Mouse (Mus musculus): ENCODE results near the gene Kcnab1.
A peak's percentile ranks its signal among the peaks of the same experiment; 100 is the strongest.

The Kcnab1 gene

DNA sequence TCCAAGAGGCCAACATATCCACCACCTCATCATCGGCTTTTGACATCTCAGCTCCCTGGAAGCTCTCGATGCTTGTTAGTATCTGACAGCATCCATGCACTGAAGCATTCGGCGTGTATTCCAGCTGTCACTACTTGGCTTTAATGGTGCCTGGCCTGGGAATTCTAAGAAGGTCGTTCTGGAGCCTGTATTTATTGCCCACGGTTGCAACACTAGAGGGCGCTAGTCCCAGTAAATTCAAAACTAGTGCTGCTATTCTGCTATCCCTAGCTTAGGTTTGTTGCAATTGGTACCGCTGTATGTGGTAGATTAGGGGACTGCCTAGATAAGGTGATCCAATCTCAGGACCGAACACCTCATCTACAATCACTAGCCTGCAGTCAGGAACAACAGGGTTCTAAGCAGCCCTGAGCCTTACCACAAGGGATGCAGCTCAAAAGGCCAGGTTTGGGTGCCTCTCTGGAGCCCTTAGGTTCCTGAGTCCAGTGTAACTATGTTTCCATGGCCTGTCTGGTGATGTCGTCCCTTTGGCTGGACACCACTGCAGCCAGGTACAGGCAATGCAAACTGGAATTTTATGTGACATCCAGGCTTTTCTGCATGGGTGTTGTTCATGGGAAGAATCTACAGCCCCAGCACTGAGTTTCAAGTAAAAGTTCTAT, 208.8 kb downstream of the Kcnab1 start:
- peak; percentile 70 for DNase-seq

DNA sequence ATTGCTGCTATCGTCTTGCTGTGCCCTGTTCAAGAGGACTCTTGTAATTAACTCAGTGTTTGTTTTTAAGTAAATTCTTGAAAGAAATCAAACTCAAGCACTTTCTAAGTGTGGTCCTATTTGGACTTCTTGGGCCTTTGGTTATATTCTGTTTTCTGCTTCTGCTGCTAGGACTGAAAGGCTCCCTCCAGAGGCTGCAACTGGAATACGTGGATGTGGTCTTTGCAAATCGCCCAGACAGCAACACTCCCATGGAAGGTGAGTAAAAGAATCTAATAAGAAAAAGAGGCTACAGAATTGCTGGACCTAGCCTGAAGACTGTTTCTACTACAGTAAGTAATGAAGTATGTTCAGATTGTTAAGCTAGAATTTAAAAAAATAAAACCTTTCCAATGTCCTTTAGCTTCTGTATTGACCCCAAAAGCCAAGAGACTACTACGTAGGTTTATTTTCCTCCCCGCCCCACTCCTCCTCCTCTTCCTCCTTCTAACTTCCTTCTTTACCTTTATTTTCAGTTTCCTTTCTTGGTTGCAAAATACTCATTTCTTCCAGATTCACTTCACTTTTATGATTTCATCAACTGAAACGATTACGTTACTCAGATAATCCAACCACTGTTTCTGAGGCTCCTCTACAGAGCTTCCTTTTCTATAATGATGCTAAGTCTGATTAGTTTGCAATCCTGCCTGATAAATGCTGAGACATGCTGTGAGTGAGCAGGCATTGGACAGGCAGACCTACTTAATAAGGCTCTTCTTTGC, 210.2 kb downstream of the Kcnab1 start:
- DNase-seq, result no peak

- no peak for DNase-seq
These were observed 211.8 kb downstream of the Kcnab1 start for GRCm38 (mm10) chr3:65320990-65321389.

GRCm38 (mm10) chr3:65321981-65322779, 213.0 kb downstream of the Kcnab1 start:
- no peak for DNase-seq

DNA sequence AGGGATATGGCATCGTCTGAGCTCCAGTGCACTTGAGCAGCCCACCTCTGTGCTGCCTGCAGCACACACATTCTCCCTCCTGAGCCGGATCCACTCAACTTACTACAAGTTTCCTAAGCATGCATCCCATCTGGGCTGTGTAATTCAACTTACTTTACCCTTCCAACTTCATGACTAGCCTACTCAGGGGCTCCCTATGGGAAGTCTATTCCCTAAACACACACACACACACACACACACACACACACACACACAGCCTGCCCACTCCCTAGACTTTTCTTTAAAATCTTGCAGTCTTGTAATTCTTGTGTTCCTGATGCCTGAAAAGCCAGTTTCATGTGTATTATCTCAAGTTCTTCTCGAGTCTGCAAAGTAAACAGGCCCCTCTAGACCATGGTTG, 216.1 kb downstream of the Kcnab1 start:
- DNase-seq, result no peak

DNA sequence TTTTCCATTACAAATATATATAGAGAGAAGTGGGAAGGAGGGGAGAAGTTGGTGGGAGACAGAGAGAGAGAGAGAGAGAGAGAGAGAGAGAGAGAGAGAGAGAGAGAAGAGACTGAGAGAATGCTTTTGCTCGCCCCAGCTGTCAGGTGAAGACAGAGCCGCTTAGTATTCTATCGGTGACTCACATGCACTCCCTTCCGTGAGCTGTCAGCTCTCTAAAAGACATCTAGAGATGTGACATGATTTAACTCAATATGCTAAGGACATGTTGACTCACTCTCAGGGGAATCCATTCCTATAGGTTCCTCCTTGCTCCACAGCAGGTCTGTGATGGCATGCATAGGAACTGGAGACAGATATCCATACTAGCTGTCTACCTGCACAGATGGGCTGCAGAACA, 219.6 kb downstream of the Kcnab1 start:
- no peak for DNase-seq

DNA sequence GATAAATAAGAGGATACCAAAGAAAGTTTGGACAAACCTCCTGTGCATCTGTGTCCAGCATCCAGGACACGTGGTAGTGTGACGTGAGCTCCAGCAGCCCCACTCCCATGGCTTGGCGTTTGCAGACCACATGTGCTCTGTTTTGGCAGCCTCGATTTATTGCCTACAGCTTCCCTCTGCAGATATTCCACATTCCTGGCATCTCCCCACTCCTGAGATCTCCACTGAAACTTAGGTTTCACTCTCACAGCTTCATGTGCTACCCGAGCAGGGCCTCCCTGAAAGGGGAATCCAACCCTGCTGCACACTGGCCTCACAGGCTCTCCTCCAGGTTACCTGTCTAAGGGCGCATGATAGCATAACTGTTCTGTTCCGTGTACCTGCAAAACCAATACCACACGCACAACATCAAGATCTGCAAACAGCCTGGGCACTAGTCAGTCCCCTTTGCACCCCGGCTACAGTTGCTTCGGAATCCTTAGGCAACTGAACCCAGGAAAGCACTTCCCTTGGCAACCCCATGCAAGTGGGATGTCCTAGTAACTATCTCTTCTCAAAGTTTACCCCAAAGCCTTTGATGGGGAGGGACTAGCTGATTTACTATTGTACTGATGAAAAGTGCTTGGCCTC, 228.8 kb downstream of the Kcnab1 start:
- DNase-seq, result peak; percentile 89

- peak; percentile 45 for DNase-seq
These were observed 231.2 kb downstream of the Kcnab1 start for GRCm38 (mm10) chr3:65340173-65340951.

DNA sequence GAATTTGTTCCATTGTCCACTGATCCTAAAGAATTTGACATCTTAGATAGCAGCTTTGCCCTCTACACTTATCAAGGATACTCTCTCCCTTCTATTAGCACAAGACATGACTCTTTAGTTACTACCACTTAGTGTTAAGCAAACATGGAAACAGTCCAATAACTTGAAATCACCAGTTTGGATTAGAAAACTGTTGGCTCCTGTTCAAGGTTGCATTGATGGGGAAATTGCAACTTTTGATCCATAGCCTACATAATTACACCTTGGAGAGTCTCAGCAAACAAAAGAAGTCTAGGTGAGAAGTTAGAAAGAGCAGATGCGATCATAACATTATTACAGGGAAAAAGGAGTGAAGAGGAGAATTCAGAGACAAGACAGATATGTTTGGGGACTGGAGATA, 237.0 kb downstream of the Kcnab1 start:
- no peak for DNase-seq

- peak; percentile 86 for DNase-seq
These were observed 243.3 kb downstream of the Kcnab1 start for GRCm38 (mm10) chr3:65352278-65353127.

DNA sequence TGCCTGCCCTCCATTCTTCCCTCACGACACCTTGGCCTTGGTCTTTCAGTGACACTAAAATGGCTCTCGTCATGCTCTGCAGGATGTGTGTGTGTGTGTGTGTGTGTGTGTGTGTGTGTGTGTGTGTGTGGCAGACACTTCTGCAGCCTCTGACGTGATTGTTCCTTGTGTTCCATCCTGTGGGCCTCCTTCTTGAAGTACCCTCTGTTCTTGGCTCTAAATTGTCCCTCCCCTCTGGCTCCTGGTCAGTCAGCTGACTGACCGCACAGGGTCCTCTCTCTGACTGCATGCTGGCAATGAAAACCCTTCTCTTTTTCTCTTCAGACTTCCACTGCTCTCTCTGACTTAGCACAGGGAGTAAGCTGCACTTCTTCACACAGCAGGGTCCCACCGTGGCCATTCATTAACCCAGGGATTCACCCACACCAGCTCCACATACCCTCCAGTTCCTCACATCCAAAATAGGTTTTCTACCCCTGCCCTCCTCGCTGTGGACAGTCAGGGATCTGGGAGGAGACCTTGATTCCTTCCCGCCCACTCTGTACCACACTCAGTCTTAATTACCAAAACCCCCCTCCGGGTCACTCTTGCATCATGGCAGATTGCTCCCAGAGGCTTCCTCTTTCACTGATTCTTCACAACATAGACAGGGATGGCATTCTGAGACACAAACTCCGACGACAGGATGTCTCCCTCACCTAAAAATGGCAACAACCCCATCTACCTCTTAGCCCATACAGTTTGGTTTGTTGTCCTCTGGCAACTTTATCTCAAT, 244.3 kb downstream of the Kcnab1 start:
- DNase-seq, result peak; percentile 88

DNA sequence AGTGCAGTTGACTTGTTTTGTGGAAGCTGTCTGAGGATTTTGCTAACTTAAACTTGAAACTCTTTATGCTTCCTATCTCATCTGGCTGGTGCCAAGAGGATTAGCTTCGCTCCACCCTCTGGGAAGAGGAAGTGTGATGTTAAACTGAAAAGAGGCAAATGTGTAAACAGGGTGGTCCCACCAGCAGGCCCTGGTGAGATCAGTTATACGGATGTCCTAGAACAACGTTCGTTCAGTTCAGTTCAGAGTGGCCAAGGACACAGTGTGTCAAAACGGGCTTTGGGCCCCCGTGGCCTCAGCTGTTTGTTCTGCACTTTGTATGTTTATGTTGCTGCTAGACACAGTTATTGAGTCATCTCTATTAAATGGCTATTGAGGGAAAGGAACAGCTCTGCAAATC, 246.3 kb downstream of the Kcnab1 start:
- DNase-seq, result peak; percentile 88

- peak; percentile 91 for DNase-seq
These were observed 249.1 kb downstream of the Kcnab1 start for GRCm38 (mm10) chr3:65358275-65358674.

DNA sequence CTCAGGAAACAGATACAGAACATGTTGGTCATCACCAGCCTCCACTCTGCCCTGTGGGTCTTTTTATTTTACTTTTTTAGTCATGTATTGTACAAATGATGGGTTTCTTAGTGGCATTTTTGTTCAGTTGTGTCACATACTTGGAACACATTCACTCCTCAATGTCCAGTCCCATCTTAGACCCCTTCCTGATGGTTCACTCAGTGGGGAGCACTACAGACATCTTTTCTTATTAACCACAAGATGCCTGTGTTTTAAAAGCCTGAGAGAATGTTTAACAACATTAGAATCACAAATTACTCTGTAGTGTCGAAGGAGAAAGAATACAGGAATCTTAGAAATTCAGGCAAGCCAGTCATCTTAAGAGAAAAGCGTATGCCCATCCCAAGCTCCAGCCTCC, 249.7 kb downstream of the Kcnab1 start:
- DNase-seq, result peak; percentile 18

DNA sequence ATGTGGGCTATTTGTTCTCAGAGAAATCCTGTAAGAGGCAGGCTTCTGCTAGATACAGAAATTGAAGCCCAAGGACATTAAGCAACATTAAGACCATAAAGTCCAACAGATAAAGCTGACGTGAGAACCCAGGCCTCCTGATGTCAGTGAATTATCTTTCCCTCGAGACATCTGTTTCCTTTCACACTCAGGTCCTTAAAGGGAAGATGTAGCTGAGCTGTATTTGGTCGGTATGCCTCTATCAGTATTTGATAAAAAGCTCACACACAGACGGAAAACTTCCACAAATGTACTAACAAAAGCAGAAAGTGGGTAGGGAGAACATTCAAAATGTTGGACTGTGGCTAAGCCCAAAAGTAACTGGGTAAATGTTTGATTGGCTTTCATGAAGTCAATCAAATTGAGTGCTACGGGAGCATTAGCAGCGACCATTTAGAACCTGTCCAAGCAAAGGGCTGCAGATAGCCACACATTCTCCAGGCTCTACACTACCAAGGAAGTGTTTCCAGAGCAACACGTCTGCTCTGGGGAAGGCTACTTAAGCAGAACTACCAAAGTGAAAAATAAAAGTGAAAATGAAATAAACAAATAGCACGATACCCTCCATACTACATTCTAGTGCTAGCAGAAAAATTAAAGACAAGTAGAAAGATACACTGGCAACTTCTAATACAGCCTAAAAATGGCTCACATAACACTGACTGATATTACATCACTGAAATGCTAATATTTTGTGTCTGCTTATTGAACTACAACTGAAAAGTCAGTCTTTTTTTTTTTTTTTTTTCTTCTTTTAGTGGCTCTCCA, 251.2 kb downstream of the Kcnab1 start:
- DNase-seq, result peak; percentile 90

- peak; percentile 96 for DNase-seq
These were observed 254.3 kb downstream of the Kcnab1 start for GRCm38 (mm10) chr3:65363438-65363837.

DNA sequence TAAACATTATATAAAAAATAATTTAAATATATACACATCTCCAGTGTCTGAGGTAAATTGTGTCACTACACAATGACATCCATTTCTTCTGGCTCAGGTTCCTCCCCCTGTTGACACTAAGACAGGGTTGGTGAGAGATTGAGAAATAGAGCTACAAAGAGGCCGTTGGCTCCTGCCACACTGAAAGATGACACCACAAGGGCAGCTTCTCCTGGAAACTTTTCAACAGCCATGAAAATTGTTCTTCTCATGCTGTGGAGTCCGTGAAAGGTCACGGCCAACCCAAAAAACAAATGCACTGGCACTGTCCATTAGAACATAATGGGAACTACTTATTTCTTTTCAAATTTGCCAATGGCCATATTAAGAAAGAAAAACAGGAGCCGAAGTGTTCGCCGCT, 256.0 kb downstream of the Kcnab1 start:
- peak; percentile 62 for DNase-seq

GRCm38 (mm10) chr3:65365921-65366710, 256.9 kb downstream of the Kcnab1 start:
- DNase-seq, result peak; percentile 51

GRCm38 (mm10) chr3:65367944-65368343, 258.8 kb downstream of the Kcnab1 start:
- peak; percentile 46 for DNase-seq

Measured in heart, adult 11 months (tissue).